Mouse (Mus musculus) spleen, adult 2 months (tissue): Measurements from ENCODE around the gene Nfkbia. TPM values are rescaled to one million over a fixed set of nuclear protein-coding genes. Genes with fewer than 3 reads are reported as not detected.

Experiments
- DNase-seq, 2 experiments: peaks; one replicate each; pipeline versions ENCODE4 v3.0.0 to v3.0.0-alpha.2; 2012 to 2021; ENCODE audit warnings: low spot score in 2 of 2, low read depth in 1 of 2
- H3K27ac ChIP-seq: fragments of 200-500 bp; 2 replicates; pipeline ENCODE4 v1.5.1; 2012; ENCODE audit warnings: low read length, inconsistent platforms; ENCODE audit not compliant: insufficient read depth
- H3K27me3 ChIP-seq: fragments of 200-500 bp; 2 replicates; pipeline ENCODE4 v1.6.1; 2012; ENCODE audit warnings: mild to moderate bottlenecking, moderate library complexity, low read length, inconsistent platforms; ENCODE audit not compliant: control insufficient read depth, insufficient read depth
- H3K36me3 ChIP-seq: fragments of 200-500 bp; 2 replicates; pipeline ENCODE4 v1.6.1; 2012; ENCODE audit warnings: mild to moderate bottlenecking, low read length, inconsistent platforms; ENCODE audit not compliant: control insufficient read depth, insufficient read depth
- H3K4me1 ChIP-seq: fragments of 200-500 bp; 2 replicates; pipeline ENCODE4 v1.6.1; 2011; ENCODE audit warnings: inconsistent platforms; ENCODE audit not compliant: control insufficient read depth, insufficient read depth, insufficient read length
- H3K4me3 ChIP-seq: fragments of 200-500 bp; 2 replicates; pipeline ENCODE4 v1.5.1; 2011; ENCODE audit warnings: mild to moderate bottlenecking, inconsistent platforms; ENCODE audit not compliant: insufficient read depth, insufficient read length; ENCODE audit errors: extremely low read depth
- CTCF ChIP-seq: fragments of 200-500 bp; IDR thresholded peaks from 2 replicates; pipeline ENCODE4 v1.5.1; 2011; ENCODE audit warnings: mild to moderate bottlenecking, inconsistent platforms; ENCODE audit not compliant: insufficient read depth, insufficient read length, insufficient replicate concordance; ENCODE audit errors: extremely low read depth
- POLR2A ChIP-seq: fragments of 200-500 bp; IDR thresholded peaks from 2 replicates; pipeline ENCODE4 v1.6.1; 2011; ENCODE audit warnings: low read depth, low read length, inconsistent platforms
- WGBS: fragments of 180-500 bp; shearing (Covaris S2); methylation state at CpG from one replicate; pipeline ENCODE4 v1.1.7; 2018; 5-methylcytosine and 5-hydroxymethylcytosine counted together
- polyA plus RNA-seq: library from polyadenylated mRNA; depleted of rRNA; stranded (reverse); fragments of >200 nt; gene quantifications from 2 replicates; pipeline ENCODE4 v1.2.3, GENCODE M21; 2012

Gene Nfkbia
- polyA plus RNA-seq, 1 experiment, result 287 TPM

- no peak overlapping the region for H3K4me3 ChIP-seq
- H3K36me3 ChIP-seq, result peaks cover 18% of the 10 kb centered on the region
- H3K4me1 ChIP-seq, result peaks cover 12% of the 10 kb centered on the region; the same call in 1 of the 2 replicates
- no peak overlapping the region for H3K27ac ChIP-seq
- H3K27me3 ChIP-seq, result no peaks in the 10 kb centered on the region
- TF ChIP-seq CTCF (no peak), POLR2A (no peak)
- 92% methylated on average over 6 of the region's 6 CpGs for WGBS
- DNase-seq, result no peak
Measured at GRCm38 (mm10) chr12:55484800-55485199, 7.6 kb downstream of the Nfkbia start.

DNA sequence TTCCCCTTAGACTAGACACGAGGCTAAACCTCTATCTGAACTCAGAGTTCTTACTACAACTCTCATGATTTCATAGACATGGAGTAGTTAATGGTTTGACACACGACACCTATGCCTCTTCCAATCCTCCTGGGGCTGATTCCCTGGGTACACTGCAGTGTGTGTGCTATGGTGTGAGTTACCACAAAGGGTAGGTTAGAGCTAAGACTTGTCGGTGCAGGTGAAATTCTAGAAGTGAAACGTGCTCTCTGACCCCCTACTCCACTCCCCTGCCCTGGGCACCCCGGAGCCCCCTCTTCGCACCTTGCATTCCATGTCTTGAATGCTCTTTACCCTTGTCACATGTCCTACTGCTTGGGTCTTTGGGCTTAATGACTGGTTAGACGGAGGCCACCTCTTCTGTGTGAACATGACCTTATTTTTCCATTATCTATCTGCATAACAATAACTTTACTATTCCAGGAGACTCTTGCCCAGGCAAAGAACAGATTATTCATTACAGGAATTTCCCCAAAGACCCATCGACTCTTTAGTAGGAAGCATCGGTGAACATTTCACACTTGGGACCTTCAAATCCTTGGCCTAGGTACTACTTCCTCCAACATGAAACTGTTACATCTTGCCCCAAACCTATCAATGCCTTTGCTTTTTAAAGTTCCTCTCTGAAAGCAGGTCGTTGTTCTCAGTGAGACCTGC, 8.2 kb downstream of the Nfkbia start:
- peaks cover 15% of the 10 kb centered on the region for H3K36me3 ChIP-seq
- no peak for DNase-seq
- no peak for TF ChIP-seq CTCF
- TF ChIP-seq POLR2A, result no peak
- no peak overlapping the region for H3K4me3 ChIP-seq
- WGBS, result 71% methylated on average over 10 of the region's 10 CpGs
- no peaks in the 10 kb centered on the region for H3K27me3 ChIP-seq
- peaks cover 12% of the 10 kb centered on the region; the same call in 1 of the 2 replicates for H3K4me1 ChIP-seq
- H3K27ac ChIP-seq, result no peak overlapping the region

DNA sequence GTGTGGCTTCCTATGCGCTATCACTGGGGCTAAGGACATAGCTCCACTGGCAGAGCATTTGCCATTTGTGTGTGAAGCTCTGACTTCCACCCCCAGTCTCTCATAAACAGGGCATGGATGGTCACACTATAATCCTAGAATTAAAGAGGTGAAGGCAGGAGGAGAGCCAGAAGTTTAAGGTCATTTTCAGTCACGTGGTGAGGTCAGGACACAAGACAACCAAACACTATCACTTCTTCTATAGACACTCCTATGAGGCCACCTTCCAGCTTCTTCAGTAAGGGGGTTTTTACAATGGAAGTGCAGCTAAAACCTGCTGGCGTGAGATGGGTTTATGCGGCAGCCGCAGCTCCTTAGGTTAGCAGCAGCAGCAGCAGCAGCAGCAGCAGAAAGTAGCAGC, 8.9 kb downstream of the Nfkbia start:
- peaks cover 12% of the 10 kb centered on the region; the same call in 1 of the 2 replicates for H3K4me1 ChIP-seq
- H3K4me3 ChIP-seq, result no peak overlapping the region
- WGBS, result 88% methylated on average over 5 of the region's 5 CpGs
- no peak overlapping the region for H3K27ac ChIP-seq
- no peaks in the 10 kb centered on the region for H3K27me3 ChIP-seq
- no peak for TF ChIP-seq POLR2A
- no peak for TF ChIP-seq CTCF
- DNase-seq, result no peak
- peaks cover 12% of the 10 kb centered on the region for H3K36me3 ChIP-seq

- no peak for DNase-seq
- no peak for TF ChIP-seq CTCF
- no peak for TF ChIP-seq POLR2A
- Histone ChIP-seq H3K36me3 (peaks cover 6% of the 10 kb centered on the region; the same call in 1 of the 2 replicates), H3K27ac (no peak overlapping the region), H3K27me3 (no peaks in the 10 kb centered on the region), H3K4me3 (no peak overlapping the region), H3K4me1 (peaks cover 5% of the 10 kb centered on the region; the same call in 1 of the 2 replicates)
- WGBS, result 76% methylated on average over 10 of the region's 10 CpGs
Measured at GRCm38 (mm10) chr12:55482732-55483131, 9.7 kb downstream of the Nfkbia start.

DNA sequence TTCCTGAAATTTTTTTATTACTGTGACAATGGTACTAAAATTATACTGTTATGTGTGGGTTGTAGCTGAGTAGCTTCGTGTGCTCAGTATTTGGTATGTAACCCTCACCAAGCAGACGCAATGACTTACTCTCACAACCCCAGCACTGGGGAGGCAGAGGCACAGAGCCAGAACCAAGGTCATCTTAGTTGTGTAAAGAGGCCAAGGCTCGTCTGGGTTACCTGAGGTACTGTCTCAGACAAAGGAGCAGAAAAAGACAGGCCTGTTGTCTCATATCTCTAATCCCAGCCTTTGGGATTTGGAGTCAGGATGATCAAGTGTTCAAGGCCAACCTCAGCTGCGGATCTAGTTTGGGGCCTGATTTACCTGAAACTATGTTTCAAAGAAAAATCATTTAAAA, 10.7 kb downstream of the Nfkbia start:
- WGBS, result 87% methylated on average over 4 of the region's 4 CpGs
- no peaks in the 10 kb centered on the region for H3K27me3 ChIP-seq
- DNase-seq, result no peak

DNA sequence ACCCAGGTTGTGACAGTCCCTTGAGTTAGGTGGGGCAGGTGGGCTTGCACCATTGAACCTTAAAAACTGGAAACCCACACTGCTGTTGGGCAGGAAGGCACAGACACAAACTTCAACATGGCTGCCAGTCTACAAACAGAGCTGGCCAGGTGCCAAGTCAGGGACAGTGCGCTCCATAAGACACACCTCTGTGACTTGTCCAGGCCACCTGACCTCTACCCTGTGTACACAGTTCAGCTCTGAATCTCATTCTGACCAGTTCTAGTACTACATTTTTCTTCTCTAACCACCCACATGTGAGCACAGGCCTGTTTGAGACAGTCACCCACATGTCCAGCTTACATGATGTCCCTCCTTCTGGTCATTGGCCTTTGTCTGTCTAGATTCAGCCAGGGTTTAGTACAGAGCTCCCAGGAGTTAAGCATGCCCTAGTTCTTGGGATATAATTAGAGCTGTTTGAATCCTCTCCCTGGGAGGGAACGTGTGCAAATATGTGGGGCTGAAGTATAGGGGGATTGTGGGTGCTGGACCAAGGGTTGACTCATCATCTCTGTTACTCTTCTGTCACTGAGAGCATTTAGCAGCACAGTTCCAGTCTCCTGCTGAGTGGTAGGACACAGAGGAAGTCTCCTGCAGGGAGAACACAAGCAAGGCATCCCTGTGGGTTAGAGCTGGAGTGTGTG, 11.8 kb downstream of the Nfkbia start:
- H3K4me1 ChIP-seq, result no peaks in the 10 kb centered on the region; the same call in 1 of the 2 replicates
- no peak overlapping the region for H3K4me3 ChIP-seq
- TF ChIP-seq POLR2A (no peak), CTCF (no peak)
- DNase-seq, result no peak
- H3K27me3 ChIP-seq, result no peaks in the 10 kb centered on the region
- no peak overlapping the region for H3K27ac ChIP-seq
- 96% methylated on average over 2 of the region's 2 CpGs for WGBS
- H3K36me3 ChIP-seq, result peaks cover 1% of the 10 kb centered on the region; the same call in 1 of the 2 replicates

More for the DNA sequence above, 10.7 kb downstream of the Nfkbia start:
- peaks cover 2% of the 10 kb centered on the region; the same call in 1 of the 2 replicates for H3K36me3 ChIP-seq
- no peak overlapping the region for H3K27ac ChIP-seq
- TF ChIP-seq POLR2A, result no peak
- no peak overlapping the region for H3K4me3 ChIP-seq
- no peaks in the 10 kb centered on the region; the same call in 1 of the 2 replicates for H3K4me1 ChIP-seq

DNA sequence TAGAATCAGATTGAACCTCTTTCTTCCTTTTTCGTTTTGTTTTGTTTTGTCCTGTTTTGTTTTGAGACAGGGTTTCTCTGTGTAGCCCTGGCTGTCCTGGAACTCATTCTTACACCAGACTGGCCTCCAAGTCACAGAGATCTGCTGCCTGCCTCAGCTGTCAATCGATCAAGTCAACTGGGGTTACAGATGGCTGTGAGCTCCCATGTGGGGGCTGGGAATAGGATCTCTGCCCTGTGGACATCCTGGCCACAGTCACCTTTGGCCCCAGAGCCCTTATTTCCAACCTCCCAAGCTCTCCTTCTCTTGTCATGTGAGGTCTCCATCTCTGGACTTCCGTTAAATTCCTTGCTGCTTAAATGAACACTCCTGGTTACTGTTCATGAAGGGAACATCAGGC, 13.5 kb downstream of the Nfkbia start:
- DNase-seq, result no peak
- Histone ChIP-seq H3K27me3 (no peaks in the 10 kb centered on the region), H3K4me3 (no peak overlapping the region), H3K4me1 (no peaks in the 10 kb centered on the region), H3K36me3 (no peaks in the 10 kb centered on the region), H3K27ac (no peak overlapping the region)
- no peak for TF ChIP-seq POLR2A
- no peak for TF ChIP-seq CTCF
- WGBS, result 92% methylated on average over 3 of the region's 3 CpGs
